Mouse (Mus musculus): ENCODE measurements around the gene Kremen1. TPM values are rescaled to one million over a fixed set of nuclear protein-coding genes. Genes with fewer than 3 reads are reported as not detected.

Gene Kremen1
- total RNA-seq, 1 experiment from 2014 or later = 8.5 TPM

GRCm38 (mm10) chr11:5271274-5272065 is 10.1 kb upstream of the Kremen1 start:
- no peak for ATAC-seq (ENCODE audit: extremely low read depth, insufficient number of reproducible peaks, low FRiP score, poor library complexity, severe bottlenecking)

- no peak for ATAC-seq (ENCODE audit: extremely low read depth, insufficient number of reproducible peaks, low FRiP score, poor library complexity, severe bottlenecking)
Observed at GRCm38 (mm10) chr11:5269846-5270461, 8.6 kb upstream of the Kremen1 start.

GRCm38 (mm10) chr11:5265764-5266163 is 4.4 kb upstream of the Kremen1 start:
- ATAC-seq (ENCODE audit: extremely low read depth, insufficient number of reproducible peaks, low FRiP score, poor library complexity, severe bottlenecking) = no peak

- ATAC-seq (ENCODE audit: extremely low read depth, insufficient number of reproducible peaks, low FRiP score, poor library complexity, severe bottlenecking) = no peak
Observed at GRCm38 (mm10) chr11:5263078-5263730, 1.8 kb upstream of the Kremen1 start.

GRCm38 (mm10) chr11:5260942-5261459 is 357 bp downstream of the Kremen1 start:
- ATAC-seq (ENCODE audit: extremely low read depth, insufficient number of reproducible peaks, low FRiP score, poor library complexity, severe bottlenecking) = peak; percentile 42

GRCm38 (mm10) chr11:5259944-5260598 is 1.3 kb downstream of the Kremen1 start:
- no peak for ATAC-seq (ENCODE audit: extremely low read depth, insufficient number of reproducible peaks, low FRiP score, poor library complexity, severe bottlenecking)

GRCm38 (mm10) chr11:5258036-5258435 is 3.3 kb downstream of the Kremen1 start:
- ATAC-seq (ENCODE audit: extremely low read depth, insufficient number of reproducible peaks, low FRiP score, poor library complexity, severe bottlenecking) = no peak

- no peak for ATAC-seq (ENCODE audit: extremely low read depth, insufficient number of reproducible peaks, low FRiP score, poor library complexity, severe bottlenecking)
Observed at GRCm38 (mm10) chr11:5257151-5257862, 4.1 kb downstream of the Kremen1 start.

GRCm38 (mm10) chr11:5255509-5256014 is 5.8 kb downstream of the Kremen1 start:
- no peak for ATAC-seq (ENCODE audit: extremely low read depth, insufficient number of reproducible peaks, low FRiP score, poor library complexity, severe bottlenecking)

GRCm38 (mm10) chr11:5254016-5254415 is 7.3 kb downstream of the Kremen1 start:
- ATAC-seq (ENCODE audit: extremely low read depth, insufficient number of reproducible peaks, low FRiP score, poor library complexity, severe bottlenecking) = no peak

GRCm38 (mm10) chr11:5253528-5253927 is 7.8 kb downstream of the Kremen1 start:
- no peak for ATAC-seq (ENCODE audit: extremely low read depth, insufficient number of reproducible peaks, low FRiP score, poor library complexity, severe bottlenecking)

- ATAC-seq (ENCODE audit: extremely low read depth, insufficient number of reproducible peaks, low FRiP score, poor library complexity, severe bottlenecking) = no peak
Observed at GRCm38 (mm10) chr11:5252727-5253126, 8.6 kb downstream of the Kremen1 start.

- no peak for ATAC-seq (ENCODE audit: extremely low read depth, insufficient number of reproducible peaks, low FRiP score, poor library complexity, severe bottlenecking)
Observed at GRCm38 (mm10) chr11:5251112-5251511, 10.2 kb downstream of the Kremen1 start.

- ATAC-seq (ENCODE audit: extremely low read depth, insufficient number of reproducible peaks, low FRiP score, poor library complexity, severe bottlenecking) = no peak
Observed at GRCm38 (mm10) chr11:5248200-5248599, 13.2 kb downstream of the Kremen1 start.

GRCm38 (mm10) chr11:5245431-5245830 is 15.9 kb downstream of the Kremen1 start:
- no peak for ATAC-seq (ENCODE audit: extremely low read depth, insufficient number of reproducible peaks, low FRiP score, poor library complexity, severe bottlenecking)

- ATAC-seq (ENCODE audit: extremely low read depth, insufficient number of reproducible peaks, low FRiP score, poor library complexity, severe bottlenecking) = no peak
Observed at GRCm38 (mm10) chr11:5244749-5245130, 16.6 kb downstream of the Kremen1 start.

- no peak for ATAC-seq (ENCODE audit: extremely low read depth, insufficient number of reproducible peaks, low FRiP score, poor library complexity, severe bottlenecking)
Observed at GRCm38 (mm10) chr11:5243812-5244748, 17.3 kb downstream of the Kremen1 start.

GRCm38 (mm10) chr11:5243208-5243607 is 18.1 kb downstream of the Kremen1 start:
- no peak for ATAC-seq (ENCODE audit: extremely low read depth, insufficient number of reproducible peaks, low FRiP score, poor library complexity, severe bottlenecking)

All from neutrophil, adult 5-6 weeks (primary cell).